Mouse (Mus musculus) neutrophil, adult 5-6 weeks (primary cell): ENCODE results near the gene Hsf2bp. TPM values are rescaled to one million over a fixed set of nuclear protein-coding genes. Genes with fewer than 3 reads are reported as not detected.

Experiments
- ATAC-seq: fragments of 151-379, 151-347 bp; 2 replicates; pipeline ENCODE4 v1.8.0; 2017; ENCODE audit warnings: mild to moderate bottlenecking, moderate TSS enrichment; ENCODE audit not compliant: insufficient number of reproducible peaks, poor library complexity, low FRiP score, severe bottlenecking; ENCODE audit errors: extremely low read depth
- total RNA-seq: library from RNA; stranded (forward); fragments of 200-1000 nt; gene quantifications from 2 replicates; pipeline ENCODE4 v1.2.3, GENCODE M21; 2017

Gene Hsf2bp
- total RNA-seq, 1 experiment from 2014 or later: not detected

DNA sequence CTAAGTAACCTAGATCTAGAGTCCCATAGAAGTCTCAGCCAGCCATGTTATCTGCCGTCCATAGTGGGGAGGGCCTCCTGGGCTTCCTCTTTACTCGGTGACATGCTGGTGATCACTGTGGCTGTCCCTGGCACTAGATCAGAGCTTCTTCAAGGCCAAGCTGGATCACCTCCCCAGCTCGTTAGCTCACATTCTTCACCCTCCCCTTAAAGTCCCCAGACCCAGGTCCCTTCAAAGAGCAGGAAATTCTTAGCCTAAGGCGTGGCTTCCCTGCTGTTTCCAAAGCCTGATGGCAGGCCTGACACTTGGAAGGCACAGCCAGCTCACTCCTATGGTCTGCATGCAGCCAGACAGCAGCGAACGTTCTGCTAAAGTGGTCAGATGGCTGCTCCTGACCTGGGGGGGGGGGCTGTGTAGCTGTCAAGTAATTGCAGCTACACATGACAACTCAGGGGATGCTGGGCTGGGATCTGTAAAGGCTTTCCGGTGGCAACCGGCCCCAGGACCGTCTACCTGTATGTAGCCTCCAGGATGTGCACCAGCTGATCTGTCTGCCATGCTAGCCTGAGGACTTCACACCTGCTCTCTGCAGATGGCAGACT, 115.5 kb downstream of the Hsf2bp start:
- no peak for ATAC-seq

DNA sequence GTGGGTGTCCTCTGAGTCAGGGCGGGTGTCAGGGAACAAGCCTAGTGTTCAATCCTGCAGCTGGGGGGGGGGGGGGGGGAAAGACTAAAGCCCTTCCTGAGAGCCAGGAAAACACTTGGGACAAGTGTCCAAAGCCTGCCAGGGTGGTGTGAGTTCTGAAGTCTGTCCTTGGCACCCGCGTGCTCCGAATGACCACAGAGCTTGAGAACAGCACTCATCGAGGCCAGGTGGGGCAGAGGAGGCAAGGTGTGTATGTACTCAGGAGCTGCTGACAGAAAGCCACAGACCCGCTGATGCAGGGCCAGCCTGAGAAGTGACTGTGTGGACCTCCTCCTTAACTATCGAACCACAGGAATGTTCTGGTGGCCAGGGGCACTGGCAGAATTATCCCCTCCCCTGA, 116.5 kb downstream of the Hsf2bp start:
- ATAC-seq: no peak

DNA sequence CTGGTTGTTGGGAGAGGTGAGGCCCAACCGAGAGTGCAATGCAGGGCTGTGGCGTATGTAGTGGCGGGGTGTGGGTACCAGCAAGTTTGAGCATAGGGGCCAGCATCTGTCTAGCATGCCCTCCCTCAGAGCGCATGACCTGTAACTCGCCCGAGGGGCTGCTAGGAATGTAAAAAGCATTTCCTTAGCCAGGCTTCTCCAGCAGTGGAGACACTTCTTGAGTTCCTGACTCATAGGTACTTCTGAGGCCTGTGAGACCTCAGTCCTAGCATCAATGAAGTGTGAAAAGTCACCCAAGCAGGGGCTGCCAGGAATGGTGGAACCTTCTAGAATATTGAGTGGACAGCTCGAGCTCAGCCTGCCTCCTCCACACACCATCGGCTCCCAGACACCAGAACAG, 117.8 kb downstream of the Hsf2bp start:
- ATAC-seq: no peak

DNA sequence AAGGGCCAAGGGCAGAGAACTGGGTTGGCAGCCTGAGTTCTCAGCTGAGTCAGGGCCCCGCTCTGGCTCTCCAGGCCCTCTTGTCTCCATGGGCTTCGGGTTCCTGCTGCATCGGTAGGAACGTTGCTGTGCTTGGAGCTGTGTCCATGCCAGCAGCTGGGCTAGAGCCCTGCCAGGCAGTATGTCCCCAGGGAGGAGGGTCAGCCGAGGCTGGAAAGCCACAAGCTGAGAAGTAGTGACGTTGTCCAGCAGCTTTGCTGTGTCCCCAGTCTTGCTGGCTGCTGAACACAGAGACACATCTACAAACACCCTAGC, 119.7 kb downstream of the Hsf2bp start:
- ATAC-seq: no peak

DNA sequence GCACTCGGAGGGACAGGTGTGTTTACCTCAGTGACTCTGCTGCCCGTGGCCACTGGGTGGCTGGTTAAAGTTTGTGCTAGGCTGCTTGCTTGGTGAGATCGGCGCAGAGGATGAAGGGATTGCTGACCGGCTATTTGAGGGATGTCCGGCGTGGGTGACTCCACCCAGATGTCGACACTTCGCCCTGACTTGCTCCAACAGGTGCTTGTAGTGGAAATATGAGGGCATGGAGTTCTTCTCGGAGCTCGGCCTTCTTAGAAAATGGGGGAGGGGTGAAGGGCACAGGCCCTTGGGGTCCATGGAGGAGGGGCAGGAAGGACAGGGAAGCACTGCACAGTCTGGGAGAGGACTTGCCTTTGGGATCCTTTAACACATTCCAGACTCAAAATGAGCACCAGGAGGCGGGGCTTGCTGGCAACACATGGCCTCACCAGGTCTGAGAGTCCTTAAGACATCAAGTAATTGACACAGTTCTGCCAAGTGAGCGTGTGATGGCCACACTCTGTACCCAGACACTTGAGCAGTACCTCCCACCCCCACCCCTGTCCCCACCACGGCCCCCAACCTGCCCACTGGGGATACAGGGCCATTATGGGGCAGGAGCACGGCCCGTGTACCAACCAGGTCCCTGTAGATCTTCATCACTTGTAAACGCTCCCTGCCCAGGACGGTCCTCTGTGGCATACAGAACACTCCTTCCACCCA, 120.2 kb downstream of the Hsf2bp start:
- peak; percentile 61 for ATAC-seq

DNA sequence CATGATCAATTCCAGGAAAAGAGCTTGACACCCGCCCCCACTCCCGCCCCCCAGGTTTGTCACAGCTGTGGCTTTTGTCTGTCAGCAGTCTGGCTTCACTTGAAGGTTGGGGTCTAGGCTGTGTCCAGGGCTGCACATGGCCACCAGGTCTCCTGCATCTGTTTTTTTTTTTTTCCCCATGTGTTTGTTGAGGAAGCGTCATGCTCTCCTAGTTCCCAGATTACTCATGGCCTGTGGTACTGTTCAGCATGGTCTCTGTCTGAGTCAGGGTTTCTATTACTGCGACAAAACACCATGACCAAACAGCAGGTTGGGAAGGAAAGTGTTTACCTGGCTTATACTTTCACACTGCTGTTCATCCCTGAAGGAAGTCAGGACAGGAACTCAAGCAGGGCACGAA, 121.8 kb downstream of the Hsf2bp start:
- no peak for ATAC-seq

DNA sequence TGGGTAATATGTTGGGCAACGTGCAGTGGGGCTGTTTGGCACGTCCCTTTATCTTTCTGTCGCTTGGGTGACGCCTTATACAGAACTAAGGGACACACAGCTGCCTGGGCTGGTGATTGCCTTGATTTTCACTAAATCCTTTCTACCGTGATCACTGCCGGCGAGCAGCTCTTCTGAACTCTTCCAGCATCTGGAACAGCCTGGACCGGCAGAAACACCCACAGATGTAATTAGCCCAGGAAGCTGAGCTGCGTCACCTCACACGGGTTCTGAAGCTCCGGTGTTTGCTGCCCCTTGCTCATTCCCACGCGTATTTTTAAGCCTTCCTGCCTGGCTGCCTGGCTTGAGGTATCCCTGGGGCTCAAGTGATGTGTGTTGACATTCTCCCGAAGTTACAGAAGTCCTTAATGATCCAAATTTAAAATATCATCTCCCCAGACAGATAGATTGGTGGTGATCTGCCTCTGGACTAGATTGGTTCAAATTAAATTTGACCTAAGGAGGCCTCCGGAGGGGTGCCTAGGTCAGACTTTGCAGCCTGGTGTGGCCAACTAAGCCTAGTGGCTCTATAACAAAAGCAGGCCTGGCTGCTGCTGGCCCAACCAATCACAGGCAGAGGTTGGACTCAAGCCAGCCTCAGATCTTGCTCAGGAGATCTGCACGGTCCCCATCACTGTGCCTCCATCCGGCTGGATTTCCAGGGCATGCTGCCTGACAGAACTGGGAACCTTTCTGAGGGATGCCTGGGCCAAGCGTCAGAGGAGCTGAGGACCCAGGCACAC, 123.1 kb downstream of the Hsf2bp start:
- ATAC-seq: no peak

DNA sequence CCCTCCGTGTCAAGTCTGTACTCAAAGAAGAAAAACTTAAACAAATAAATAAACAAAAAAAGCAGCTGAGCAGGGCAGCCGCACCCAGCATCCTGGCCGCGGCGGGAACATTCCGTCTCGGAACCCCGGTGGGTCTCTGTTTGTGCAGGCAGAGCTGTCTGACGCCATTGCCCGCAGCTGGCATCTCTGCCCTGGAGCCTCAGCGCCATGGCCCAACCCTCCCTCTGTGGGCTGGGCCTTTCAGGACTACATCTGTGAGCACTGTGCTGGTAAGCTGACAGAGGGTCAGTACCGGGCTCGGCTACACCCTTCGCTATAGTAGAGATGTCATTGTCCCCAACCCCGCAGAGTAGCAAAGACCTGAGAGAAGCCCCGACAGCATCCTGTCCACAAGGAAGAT, 123.8 kb downstream of the Hsf2bp start:
- ATAC-seq: no peak

DNA sequence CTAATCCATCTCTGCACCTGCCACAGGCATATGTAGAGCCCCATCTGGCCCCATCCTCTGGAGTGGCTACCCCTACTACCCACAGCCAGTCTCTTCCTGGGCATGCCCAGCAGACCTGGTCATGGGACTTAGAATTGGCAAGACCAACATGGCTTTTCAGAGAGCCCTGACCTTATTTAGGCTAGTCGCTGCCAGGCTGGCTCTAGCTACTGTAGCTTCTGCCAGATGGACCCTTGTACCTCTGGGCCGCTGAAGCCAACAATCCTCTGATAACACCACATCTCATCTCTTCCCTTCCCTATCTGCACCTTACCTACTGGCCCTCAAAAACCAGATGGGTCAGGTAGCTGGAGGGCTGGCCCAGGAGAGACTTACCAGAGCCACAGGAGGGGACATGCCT, 127.2 kb downstream of the Hsf2bp start:
- no peak for ATAC-seq

DNA sequence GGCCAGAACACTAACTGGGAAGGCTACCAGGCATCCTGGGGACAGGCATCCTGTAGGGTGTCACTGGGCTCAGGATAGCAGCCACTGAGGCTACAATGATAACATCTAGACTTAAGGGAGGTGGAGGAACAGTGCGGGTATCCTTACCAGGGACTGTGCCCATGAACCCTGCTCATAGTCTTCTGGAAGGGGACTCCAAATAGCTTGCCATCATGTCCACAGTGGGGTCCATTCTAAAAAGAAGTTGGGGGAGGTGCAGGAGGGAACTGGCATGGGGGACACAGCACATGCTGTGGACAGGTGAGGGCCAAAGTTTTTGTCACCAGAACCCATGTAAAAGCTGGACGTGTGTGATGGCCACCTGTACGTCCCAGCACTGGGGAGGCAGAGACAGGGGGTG, 129.7 kb downstream of the Hsf2bp start:
- no peak for ATAC-seq

DNA sequence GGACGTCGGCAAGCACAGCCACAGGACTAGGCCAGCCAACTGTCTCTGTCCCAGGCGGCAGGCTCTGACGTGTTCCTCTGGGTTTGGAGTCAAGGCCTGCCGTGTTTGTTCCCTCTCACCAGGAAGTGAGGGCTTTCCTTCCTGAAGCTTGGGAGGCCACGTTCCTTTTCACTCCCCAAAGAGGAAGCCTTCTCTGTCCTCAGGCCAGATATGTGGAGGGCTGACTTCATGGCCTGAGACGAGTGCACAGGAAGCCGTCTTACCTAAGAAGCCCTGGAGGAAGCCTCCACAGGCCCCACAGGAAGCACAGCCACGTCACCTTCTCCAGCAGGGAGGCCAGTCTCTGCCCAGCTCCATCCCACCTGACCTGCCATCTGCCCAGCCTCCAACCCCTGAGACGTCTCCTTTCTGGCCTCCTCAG, 130.3 kb downstream of the Hsf2bp start:
- peak; percentile 86 for ATAC-seq

DNA sequence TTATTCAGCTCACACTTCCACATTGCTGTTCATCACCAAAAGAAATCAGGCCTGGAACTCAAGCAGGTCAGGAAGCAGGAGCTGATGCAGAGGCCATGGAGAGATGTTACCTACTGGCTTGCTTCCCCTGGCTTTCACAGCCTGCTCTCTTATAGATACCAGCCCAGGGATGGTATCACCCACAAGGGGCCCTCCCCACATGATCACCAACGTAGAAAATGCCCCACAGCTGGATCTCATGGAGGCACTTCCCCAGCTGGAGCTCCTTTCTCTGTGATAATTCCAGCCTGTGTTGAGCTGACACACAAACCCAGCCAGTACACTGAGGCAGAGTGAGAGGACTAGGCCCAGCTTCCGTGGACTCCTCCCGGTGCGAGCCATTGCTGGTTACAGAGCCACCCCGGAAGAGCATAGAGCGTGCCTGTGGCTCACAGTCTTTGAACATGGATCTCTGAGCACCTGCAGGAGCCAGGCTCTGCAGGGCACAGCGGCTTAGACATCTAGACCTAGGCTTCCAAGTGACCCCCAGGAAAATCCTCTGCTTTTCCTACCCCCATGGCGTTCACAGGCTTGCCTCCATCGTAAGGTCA, 130.9 kb downstream of the Hsf2bp start:
- ATAC-seq: no peak

DNA sequence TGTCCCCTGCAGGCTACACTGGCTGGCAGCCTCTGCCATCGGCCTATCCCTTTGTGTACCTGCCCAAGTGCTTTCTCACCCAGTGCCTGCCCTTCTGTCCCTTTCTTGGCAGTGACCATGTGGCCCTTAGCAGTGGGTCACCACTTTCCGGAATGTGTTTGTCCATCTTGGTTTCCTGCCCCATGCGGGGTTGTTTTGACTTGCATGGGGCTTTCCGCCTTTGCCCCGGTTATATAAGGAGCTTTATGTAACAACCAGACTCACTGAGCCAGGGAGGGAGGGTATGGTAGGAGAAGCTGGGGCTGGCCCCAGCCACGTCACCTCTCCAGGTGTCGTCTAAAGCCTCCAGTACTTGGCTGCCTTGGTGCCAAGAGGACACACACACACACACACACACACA, 132.1 kb downstream of the Hsf2bp start:
- ATAC-seq: no peak

DNA sequence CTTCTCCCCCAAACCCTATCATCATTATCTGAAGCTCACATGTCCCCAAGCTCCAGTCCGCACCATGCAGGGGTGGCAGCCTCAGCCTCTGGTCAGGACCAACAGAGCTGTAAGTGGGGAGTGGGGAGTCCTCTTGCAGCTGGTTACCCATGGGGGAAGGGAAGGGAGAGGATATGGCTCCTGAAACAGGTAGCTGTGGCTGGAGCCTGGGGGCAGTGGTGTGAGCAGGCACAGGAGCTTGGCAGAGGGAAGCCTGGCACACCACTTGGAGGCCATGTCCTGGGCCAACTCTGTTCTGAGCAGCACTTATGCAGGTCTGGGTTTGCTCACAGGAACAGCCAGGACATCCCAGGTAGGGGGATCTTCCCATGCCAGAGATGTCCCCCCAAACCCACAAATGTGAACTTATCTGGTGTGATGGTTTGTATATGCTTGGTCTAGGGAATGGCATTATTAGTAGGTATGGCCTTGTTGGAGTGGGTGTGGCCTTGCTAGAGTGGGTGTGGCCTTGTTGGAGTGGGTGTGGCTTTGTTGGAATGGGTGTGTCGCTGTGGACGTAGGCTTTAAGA, 133.4 kb downstream of the Hsf2bp start:
- ATAC-seq: no peak

DNA sequence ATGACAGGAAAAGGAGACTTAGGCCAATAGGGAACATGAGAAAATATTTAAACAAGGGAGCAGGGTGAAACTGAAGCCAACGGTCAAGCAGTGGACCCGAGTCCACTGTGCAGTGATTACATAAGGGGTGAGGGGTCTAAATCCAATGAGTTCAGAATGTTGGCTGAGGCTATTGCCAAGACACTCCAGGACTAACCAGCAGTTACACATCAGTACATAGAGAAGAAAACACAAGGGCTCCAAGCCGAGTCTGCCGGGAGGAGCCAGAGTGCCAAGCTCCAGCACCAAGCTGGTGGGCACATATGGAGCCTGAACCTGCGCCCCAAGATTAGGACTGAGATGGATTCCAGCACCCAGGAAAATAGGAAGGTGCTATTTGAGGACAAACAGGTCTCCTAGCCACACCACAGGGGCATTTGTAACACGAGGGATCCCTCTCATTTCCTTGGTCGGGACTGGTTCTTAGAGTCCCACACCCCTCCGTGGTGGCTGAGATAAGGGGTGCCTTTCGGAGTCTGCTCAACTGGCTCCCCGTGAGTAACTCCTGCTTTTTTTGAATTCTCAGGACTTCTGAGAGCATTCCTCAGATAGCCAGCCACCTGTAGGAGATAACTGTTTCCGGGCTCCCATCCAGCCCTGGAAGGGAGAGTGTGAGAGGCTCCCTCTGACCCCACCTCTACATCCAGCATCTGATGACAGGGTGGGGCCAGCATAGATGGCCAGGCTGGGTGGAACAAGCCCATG, 134.5 kb downstream of the Hsf2bp start:
- no peak for ATAC-seq

DNA sequence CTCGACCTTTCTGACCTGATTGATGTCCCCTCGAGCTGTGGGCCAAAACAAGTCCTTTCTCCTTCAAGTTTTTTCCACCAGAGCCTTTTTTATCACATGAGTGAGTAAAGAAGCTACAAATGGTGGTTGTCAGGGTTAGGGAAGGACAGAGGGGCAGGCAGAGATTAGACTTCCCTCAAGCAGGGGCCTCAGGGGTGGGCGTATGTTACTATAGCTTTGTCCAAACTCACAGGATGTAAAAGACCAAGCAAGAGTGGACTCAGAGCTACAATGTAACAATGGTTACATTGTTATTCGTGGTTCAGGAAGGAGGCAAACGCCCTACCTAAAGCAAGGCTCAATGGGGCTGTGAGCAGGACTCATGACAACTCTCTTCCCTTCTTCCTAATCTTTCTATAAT, 137.2 kb downstream of the Hsf2bp start:
- ATAC-seq: no peak

DNA sequence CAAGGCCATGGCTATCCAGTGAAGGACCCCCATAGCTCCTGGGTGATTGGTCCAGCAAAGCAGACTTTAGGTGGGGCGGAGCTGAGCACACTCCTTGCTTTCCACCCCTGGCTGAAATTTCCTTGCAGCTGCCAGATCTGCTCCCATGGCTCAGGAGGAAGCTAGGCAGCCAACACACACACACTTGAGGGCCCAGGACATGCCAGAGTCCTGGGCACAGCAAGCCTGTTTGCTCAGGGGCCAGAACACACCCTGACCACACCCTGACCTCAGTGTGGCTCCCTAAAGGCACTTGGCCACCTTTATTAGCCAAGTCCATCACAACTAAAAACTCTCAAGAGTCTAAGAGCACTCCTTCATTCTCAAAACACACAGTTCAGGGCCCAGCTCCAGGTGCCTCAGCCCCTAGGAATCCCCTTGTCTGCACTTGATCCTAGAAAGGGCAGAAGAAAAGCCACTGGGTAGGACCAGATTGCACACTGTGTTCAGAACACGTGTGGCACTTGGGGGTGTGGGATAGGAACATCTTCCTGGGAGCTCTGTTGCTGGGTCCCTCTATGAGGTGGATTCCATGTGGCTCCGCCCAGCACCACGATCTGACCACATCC, 138.9 kb downstream of the Hsf2bp start:
- no peak for ATAC-seq

DNA sequence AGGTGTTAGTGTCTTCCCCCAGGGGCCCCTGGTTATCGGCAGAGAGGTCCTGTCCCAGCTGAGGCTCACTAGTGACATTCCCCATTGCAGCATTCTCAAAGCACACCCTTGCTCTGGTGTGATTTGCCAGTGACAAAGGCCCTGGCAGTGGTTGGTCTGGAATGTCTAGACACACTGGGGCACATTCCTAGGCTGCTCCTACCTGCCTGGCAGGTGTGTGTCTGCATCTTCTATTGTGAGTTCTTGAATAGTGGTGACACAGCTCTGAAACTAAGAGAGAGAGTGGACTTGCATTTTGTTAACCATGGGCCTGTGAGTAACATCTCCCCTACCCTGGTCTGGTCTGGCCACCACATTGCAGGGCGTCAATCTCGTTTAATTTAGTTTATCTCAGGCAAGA, 139.4 kb downstream of the Hsf2bp start:
- no peak for ATAC-seq

DNA sequence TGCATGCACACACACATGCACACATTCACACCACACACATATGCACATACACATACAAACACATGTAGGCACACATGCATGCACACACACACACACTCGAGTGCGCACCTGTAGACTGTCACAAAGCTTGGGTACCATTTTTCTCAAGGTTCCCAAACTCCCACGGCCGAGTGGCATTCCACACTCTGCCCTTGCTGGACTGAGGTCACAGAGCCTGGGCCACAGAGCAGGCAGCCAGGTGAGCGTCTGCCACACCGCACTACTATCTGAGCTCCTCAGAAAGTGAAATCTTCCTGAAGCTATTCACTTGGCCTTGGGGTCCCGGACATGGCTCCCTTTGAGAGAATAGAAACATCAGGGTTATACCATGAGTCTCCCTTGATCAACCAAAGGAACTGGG, 139.8 kb downstream of the Hsf2bp start:
- no peak for ATAC-seq
